Mouse (Mus musculus): ENCODE data around the gene Fer1l5. TPM values are rescaled to one million over a fixed set of nuclear protein-coding genes. Genes with fewer than 3 reads are reported as not detected.

Fer1l5 gene
- total RNA-seq, 2 experiments from 2014 or later: 0.16 TPM; not detected in 1

- peak; percentile 79 to 84 for DNase-seq (ENCODE audit: low spot score in 2 of 2)
Observed at GRCm38 (mm10) chr1:36471181-36472105, 99.4 kb downstream of the Fer1l5 start, which contains the start of gene Cnnm4. Gene Cnnm4, plus strand, starts transcription at chr1:36471620.

Small RNA genes within 50 kb of the gene (microRNA-seq; reads per million reads assigned to microRNA genes)
- gene Mir6898 (ENCODE audit: borderline number of aligned reads in 2 of 2): 1.4 to 3.1 reads per million in 2 experiments

Other genes starting within 250 kb of the Fer1l5 start
- 10 to 100 TPM; 37.4 to 46.4 TPM for gene Uggt1, start 127.6 kb upstream of the Fer1l5 start, total RNA-seq (2021)
- gene Neurl3, start 97.6 kb upstream of the Fer1l5 start, total RNA-seq (2021): 10 to 100 TPM in 1 of 2 experiments, 1 to 10 TPM in 1; 4.7 to 12.9 TPM
- gene Arid5a, start 64.6 kb upstream of the Fer1l5 start, total RNA-seq (2021): 1 to 10 TPM; 6.3 to 7.9 TPM
- gene Kansl3, start 3.1 kb upstream of the Fer1l5 start, total RNA-seq (2021): 100 to 1,000 TPM in 1 of 2 experiments, 10 to 100 TPM in 1; 97.7 to 107 TPM
- 10 to 100 TPM; 48.6 to 62.1 TPM for gene Lman2l, start 73.0 kb downstream of the Fer1l5 start, total RNA-seq (2021)
- 1 to 10 TPM; 3.6 to 5.9 TPM for gene Cnnm4, start 99.3 kb downstream of the Fer1l5 start, total RNA-seq (2021)
- 10 to 100 TPM; 20.8 to 28.9 TPM for gene Cnnm3, start 139.6 kb downstream of the Fer1l5 start, total RNA-seq (2021)
- gene Ankrd23, start 164.6 kb downstream of the Fer1l5 start, total RNA-seq (2021): 10 to 100 TPM; 10.3 to 10.6 TPM
- gene Gm42417, start 167.1 kb downstream of the Fer1l5 start, total RNA-seq (2021): not detected
- gene Ankrd39, start 175.2 kb downstream of the Fer1l5 start, total RNA-seq (2021): 10 to 100 TPM; 11.0 to 11.1 TPM
- 10 to 100 TPM; 13.7 to 15.8 TPM for gene Sema4c, start 186.1 kb downstream of the Fer1l5 start, total RNA-seq (2021)